Mouse (Mus musculus) liver, embryonic 14.5 days (tissue): ENCODE data around the gene Mllt3. TPM values are rescaled to one million over a fixed set of nuclear protein-coding genes. Genes with fewer than 3 reads are reported as not detected.

Source experiments
- ATAC-seq: fragments of 200-750 bp; cut with Nextera tagmentation; 2 replicates; pipeline ENCODE4 v1.8.0; 2017; ENCODE audit warnings: moderate number of reproducible peaks, mild to moderate bottlenecking, moderate library complexity; ENCODE audit not compliant: insufficient read depth
- DNase-seq, 3 experiments: peaks; one replicate each; pipeline ENCODE4 v3.0.0-alpha.2; 2012 to 2013; ENCODE audit warnings: low read depth in 3 of 3, low spot score in 3 of 3
- H3K27ac ChIP-seq: fragments of 300-500 bp; sonication (generic); 2 replicates; pipeline ENCODE4 v1.5.1; 2014; ENCODE audit warnings: moderate library complexity, mild to moderate bottlenecking, control low read depth, inconsistent platforms
- H3K27me3 ChIP-seq: fragments of 300-500 bp; sonication (generic); 2 replicates; pipeline ENCODE4 v1.6.1; 2014; ENCODE audit warnings: mild to moderate bottlenecking, low read length, moderate library complexity; ENCODE audit not compliant: control insufficient read depth, insufficient read depth
- H3K36me3 ChIP-seq: fragments of 300-500 bp; sonication (generic); replicated peaks from 2 replicates; pipeline ENCODE4 v1.6.1; 2014; ENCODE audit warnings: low read depth; ENCODE audit not compliant: control insufficient read depth, insufficient read depth
- H3K4me1 ChIP-seq, 2 experiments: fragments of 200-500 bp in 1 of 2; fragments of 300-500 bp in 1 of 2; sonication (generic) in 1 of 2; replicated peaks; 2 replicates each; pipeline ENCODE4 v1.6.1; 2012 to 2014; ENCODE audit warnings: antibody characterized with exemption in 1 of 2, inconsistent platforms in 1 of 2, low read length in 1 of 2; ENCODE audit not compliant: control insufficient read depth in 2 of 2, insufficient read depth in 2 of 2
- H3K4me2 ChIP-seq: fragments of 300-500 bp; sonication (generic); 2 replicates; pipeline ENCODE4 v1.6.1; 2014; ENCODE audit warnings: low read depth, mild to moderate bottlenecking, control low read depth, moderate library complexity
- H3K4me3 ChIP-seq, 2 experiments: fragments of 200-500 bp in 1 of 2; fragments of 300-500 bp in 1 of 2; sonication (generic) in 1 of 2; 2 replicates each; pipeline ENCODE4 v1.5.1; 2012 to 2014; ENCODE audit warnings: low read depth in 2 of 2, low read length in 2 of 2, mild to moderate bottlenecking in 2 of 2, control low read depth in 1 of 2, inconsistent platforms in 1 of 2, moderate library complexity in 1 of 2; ENCODE audit not compliant: insufficient read depth in 1 of 2
- H3K9ac ChIP-seq: fragments of 300-500 bp; sonication (generic); replicated peaks from 2 replicates; pipeline ENCODE4 v1.6.1; 2014; ENCODE audit warnings: mild to moderate bottlenecking, control low read depth, moderate library complexity
- H3K9me3 ChIP-seq: fragments of 300-500 bp; sonication (generic); 2 replicates; pipeline ENCODE4 v1.6.1; 2016; ENCODE audit warnings: low read length, mixed read lengths; ENCODE audit not compliant: control insufficient read depth
- CTCF ChIP-seq: IDR thresholded peaks from 2 replicates; pipeline ENCODE4 v1.5.1; 2016; ENCODE audit warnings: antibody characterized with exemption, low read depth, control low read depth
- EP300 ChIP-seq: IDR thresholded peaks from 2 replicates; pipeline ENCODE4 v1.6.1; 2016; ENCODE audit warnings: antibody characterized with exemption, low read depth
- WGBS: fragments of 180-500 bp; shearing (Covaris S2); extraction: QIAGEN DNeasy Blood & Tissue Kit; methylation state at CpG from one replicate; pipeline ENCODE4 v1.1.7; 2014; ENCODE audit not compliant: insufficient replicate concordance; 5-methylcytosine and 5-hydroxymethylcytosine counted together
- polyA plus RNA-seq, 2 experiments: library from polyadenylated mRNA; depleted of rRNA in 1 of 2; stranded (reverse) in 1 of 2; unstranded in 1 of 2; fragments of >200 nt; fragmentation: Nextera tagmentation in 1 of 2; extraction: Ambion mirVana in 1 of 2; gene quantifications; 2 replicates each; pipeline versions ENCODE4 v1.2.1 to v1.2.3; 2012 to 2014

Gene Mllt3
- polyA plus RNA-seq, 2 experiments: 52.8 to 87.7 TPM

DNA sequence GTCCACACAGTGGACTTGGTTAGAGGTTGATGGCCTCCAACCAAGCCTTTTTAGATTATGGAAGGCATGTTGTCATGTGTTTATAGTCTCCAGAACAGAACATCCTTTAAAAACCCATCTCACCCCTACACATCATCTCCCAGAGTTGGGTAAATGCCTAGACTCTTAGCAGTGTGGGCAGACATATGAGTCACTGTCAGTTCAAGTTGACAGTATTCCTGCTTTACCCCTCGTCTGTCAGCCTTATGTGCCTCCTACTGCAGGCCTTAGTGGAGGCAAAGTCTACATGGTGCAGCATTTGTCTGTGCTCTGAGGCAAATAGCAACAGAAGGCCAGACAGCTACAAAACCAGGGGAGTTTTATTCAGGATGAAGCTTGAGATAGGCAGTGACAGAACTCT lies 304.6 kb downstream of the Mllt3 start:
- Histone ChIP-seq H3K4me1 (no peaks in the 10 kb centered on the region), H3K9me3 (no peaks in the 10 kb centered on the region), H3K4me3 (no peak overlapping the region), H3K27ac (no peak overlapping the region), H3K27me3 (no peaks in the 10 kb centered on the region), H3K36me3 (no peaks in the 10 kb centered on the region), H3K9ac (no peak overlapping the region), H3K4me2 (no peak overlapping the region)
- TF ChIP-seq CTCF: no peak
- TF ChIP-seq EP300: no peak
- WGBS: 33% methylated on average over 1 of the region's 1 CpGs
- DNase-seq (no peak), ATAC-seq (no peak)

DNA sequence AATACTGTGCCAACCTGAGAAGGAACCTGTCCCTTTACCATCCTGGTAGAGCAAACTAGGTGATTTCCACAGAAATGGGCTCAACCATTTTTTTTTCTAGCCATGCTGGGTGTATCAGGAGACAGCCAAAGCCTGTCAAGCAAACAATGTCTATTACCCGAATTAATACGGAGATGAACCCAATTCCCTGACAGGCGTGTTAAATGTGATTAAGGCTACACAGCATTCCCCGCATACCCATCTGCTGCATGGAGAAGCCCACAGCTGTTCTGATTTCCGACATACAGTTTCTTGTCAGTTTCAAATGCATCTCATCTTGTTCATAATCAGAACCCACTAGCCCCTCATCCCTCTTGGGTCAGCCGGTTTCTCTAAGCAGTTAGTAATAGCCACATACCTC lies 309.7 kb downstream of the Mllt3 start:
- Histone ChIP-seq H3K9ac (no peak overlapping the region), H3K4me3 (no peak overlapping the region), H3K4me2 (no peak overlapping the region), H3K9me3 (no peaks in the 10 kb centered on the region), H3K27me3 (no peaks in the 10 kb centered on the region), H3K36me3 (no peaks in the 10 kb centered on the region), H3K27ac (no peak overlapping the region), H3K4me1 (no peaks in the 10 kb centered on the region)
- WGBS: 65% methylated on average over 6 of the region's 6 CpGs
- ATAC-seq (no peak), DNase-seq (no peak)
- TF ChIP-seq EP300 (no peak), CTCF (no peak)

Other genes with a start within 250 kb of the Mllt3 start
- 5.0 and 5.2 TPM in 2 replicates for gene Focad, start 61.3 kb upstream of the Mllt3 start, polyA plus RNA-seq (2012; rRNA removed)
- 8.9 and 11.3 TPM in 2 replicates for gene Focad, start 61.3 kb upstream of the Mllt3 start, polyA plus RNA-seq (2014; fragmentation: Nextera tagmentation; extraction: Ambion mirVana)